Mouse (Mus musculus) thymus, adult 18-20 months (tissue): ENCODE results near the gene Men1.

ENCODE experiments used
- DNase-seq, 2 experiments: peaks; one replicate each; pipeline ENCODE4 v3.0.0; 2022; ENCODE audit warnings: mixed read lengths in 2 of 2

Gene Men1

DNA sequence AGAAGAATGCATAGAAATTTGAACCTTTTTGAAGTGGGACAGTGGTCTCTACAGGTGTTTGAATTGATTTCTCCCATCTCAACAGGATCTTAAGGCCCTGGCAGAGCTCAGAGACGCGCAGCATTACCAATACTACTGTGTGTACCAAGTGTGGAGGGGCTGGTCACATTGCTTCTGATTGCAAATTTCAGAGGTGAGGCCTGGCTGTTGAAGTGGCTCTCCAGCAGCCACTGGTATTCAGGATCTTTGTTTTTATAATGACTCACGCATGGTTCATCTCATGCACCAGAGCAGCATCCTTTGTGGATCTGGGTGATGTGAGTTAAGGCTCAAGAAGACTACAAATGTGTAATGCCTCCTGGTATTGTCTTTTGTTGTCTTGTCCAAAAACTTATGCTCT lies 37.7 kb downstream of the Men1 start:
- no peak for DNase-seq

DNA sequence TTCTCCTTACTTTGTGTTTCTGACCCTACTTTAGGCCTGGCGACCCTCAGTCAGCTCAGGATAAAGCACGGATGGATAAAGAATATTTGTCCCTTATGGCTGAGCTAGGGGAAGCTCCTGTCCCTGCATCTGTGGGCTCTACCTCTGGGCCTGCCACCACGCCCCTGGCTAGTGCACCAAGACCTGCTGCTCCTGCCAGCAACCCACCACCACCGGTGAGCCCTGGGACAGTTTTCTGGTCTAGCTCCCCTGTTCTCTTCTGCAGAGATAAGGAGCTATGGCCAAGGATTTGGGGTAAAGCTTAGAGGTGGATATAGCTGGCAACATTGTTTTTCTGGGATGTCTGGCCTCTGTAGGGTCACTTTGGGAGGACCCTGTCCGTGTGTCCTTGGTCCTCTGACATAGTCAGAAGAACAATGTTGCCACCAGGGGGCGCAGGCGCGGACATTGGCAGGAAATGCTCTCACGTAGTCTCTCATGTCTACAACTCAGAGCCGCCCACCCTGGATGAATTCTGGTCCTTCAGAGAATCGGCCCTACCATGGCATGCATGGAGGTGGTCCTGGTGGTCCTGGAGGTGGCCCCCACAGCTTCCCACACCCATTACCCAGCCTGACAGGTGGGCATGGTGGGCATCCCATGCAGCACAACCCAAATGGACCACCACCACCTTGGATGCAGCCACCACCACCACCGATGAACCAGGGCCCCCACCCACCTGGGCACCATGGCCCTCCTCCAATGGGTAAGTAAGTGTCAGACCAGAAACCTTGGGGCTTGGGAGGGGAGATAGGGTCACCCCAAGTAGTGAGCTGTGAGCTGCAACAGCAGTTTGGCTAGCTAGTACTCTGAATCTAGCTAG lies 39.0 kb downstream of the Men1 start:
- DNase-seq = peak; percentile 50 to 70

DNA sequence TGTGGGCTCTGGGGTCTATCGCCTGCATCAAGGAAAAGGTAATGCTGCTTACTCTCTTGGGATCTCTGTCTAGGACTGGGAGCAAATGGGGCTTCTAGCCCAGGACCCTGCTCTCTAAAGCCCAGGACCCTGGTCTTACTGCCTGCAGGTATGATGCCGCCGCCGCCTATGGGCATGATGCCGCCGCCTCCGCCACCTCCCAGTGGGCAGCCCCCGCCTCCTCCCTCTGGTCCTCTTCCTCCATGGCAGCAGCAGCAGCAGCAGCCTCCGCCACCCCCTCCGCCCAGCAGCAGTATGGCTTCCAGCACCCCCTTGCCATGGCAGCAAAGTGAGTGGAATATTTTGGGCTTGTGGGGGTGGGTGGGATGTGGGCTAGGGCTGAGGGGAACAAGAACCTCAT lies 39.8 kb downstream of the Men1 start:
- no peak for DNase-seq

DNA sequence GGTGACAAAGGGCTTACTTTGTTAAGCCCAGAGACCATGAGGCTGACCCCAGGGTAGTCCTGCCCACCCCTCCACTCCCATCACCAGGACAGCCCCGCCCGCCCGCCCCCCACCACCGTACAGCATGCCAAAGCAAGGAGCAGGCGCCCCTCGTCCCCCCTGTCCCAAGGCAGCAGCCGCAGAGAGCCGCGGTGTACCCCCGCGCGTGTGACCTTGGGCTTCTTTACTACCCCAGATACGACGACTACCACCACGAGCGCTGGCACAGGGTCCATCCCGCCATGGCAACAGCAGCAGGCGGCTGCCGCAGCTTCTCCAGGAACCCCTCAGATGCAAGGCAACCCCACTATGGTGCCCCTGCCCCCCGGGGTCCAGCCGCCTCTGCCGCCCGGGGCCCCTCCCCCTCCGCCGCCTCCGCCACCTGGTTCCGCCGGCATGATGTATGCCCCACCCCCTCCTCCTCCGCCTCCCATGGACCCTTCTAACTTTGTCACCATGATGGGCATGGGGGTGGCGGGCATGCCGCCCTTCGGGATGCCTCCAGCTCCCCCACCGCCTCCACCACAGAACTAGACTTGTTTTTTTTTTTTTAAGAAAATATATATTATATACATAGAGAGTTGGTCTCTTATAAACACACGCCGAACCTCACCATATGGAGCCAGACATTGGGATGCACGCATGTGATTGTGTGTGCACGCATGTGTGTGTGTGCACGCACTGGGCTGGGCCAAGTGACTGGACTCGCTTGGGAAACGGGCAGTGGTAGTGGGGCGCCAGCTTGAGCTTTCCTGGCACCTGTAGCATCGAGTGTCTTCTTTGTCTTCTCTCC lies 40.9 kb downstream of the Men1 start:
- DNase-seq = no peak

DNA sequence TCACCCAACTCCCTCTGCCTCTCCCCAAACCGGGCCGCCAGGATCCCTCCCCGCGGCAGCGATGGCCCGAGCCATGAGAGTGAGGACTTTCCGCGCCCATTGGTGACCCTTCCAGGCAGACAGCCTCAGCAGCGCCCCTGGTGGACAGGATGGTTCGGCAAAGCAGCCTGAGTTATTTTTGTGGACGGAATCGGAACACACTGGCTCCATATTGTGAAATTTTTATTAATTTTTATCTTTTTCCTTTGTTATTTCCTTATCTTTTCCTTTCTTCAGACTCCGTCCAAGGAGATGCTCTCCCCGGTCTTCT lies 41.4 kb downstream of the Men1 start:
- peak in 1 of 2 experiments; percentile 32 for DNase-seq

DNA sequence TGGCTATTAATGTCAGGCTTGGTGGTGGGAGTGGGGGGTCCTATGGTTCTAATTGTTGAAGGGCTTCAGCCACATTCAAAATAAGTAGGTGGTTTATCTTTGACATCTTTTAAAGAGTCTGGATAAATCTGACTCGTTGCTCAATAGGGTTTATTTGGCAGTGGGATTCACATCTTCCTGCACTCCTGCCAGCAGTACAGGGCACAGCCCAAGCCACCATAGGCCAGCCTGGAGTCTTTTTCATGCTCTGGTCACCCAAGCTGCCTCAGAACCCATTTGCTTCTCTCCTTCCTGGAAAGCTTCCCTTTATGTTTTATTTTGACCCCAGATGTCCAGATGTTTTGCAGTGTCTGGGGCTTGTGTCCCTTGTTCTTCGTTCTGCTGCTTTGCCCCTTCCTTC lies 41.9 kb downstream of the Men1 start:
- DNase-seq = no peak

DNA sequence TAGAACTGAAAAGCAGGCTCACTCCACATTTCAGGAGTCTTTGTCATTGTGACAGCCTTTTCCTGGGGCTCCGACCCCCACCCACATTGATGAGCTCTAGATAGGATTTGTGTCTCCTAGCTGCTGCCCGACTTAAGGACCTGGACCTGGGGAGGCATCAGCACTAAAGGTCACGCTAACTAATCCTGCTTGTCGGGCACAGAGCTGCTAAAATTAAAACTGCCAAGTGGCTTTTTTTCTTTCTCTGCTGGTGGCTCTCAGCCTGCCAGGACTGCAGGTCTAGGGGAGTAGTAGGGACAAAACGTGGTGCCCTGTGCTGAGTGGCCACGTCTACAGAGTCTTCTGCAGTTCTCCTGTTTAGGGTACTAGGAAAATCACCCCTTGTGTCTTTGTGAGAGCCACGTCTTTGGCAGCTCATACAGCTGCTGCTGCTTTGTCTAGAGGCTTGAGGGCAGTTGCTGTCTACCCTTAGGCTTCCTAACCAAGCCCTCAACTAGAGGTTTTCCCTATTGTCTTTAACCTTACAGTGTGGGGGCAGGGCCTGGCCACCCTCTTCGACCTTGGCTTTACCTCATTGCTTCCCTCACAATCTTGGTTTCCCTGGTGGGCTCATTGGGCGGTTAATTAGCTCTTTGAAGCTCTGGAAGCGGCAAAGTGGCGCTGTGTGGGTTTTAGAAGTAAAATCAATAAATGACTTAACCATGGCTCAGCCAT lies 42.7 kb downstream of the Men1 start:
- DNase-seq = no peak

DNA sequence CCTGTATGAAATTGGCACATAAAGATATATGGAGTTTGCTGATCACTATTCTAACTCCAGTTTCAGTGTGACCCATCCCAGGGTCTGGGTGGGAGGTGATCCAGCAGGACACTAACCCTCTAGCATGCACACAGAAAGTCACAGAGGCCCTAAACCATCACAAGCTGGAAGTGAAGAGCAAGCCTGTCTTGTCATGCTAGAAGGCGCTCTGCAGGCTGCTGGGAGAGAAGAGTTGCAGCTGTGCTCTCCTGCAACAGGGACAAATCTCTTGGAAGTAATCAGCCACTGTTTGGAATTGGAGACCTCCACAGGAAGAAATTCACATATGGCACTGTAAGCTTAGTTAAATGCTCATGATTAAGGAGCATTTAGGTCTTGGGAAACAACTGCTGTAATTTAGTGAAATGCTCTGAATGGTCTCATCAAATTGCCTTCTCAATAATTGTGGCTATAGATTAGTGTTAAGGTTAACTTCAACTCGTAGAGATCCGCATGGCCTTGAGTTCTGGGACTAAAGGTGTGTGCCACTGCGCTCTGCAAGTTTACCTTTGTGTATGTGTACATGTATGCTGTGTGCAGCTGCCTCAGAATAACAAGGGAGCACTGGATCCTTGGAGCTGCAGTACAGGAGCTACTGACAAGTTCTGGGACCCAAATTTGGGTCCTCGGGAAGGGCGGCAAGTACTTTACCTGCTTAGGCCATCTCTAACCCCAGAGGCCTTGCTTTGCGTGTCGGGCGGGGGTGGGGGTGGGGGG lies 45.8 kb downstream of the Men1 start:
- DNase-seq = no peak

DNA sequence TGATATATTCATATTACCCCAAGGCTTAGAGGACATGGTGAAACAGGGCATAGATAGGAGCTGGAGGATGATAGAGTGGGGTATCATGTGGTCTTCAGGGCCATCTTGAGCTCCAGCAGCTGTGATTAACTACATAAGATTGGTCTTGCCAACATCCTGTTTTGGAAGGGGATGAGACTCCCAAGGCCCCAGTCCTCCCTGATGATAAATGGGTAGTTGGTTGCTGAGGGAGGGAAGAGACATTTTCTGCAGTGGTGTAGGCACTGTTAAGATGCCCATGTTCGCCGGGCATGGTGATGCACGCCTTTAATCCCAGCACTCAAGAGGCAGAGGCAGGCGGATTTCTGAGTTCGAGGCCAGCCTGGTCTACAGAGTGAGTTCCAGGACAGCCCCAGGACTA lies 46.5 kb downstream of the Men1 start:
- no peak for DNase-seq

DNA sequence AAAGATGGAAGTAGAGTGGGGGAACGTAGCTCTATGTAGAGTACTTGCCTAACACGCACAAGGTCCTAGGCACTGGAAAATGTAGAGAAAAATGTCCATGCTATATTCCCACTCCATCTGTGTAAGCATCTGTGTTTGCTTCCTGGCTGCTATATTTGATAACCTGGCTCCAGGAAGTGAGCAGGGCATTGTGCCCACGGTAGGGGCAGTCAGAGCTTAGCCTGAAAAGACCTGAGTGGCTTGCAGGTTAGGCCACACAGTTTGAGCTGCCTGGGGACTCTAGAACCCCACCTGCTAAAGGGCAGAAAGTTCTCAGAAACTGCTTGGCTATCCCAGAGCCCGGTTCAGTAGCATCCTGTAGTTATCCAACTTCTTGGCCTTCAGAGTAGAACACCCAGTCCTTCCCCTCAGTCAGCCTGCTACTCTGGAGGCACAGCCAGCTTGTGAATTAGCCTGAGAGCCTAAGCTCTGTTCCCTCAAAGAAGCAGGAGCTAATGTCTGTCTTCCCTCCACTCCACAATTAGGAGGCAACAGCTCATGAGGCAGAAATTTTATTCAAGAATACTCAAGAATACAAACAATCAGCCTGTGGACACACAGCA lies 47.6 kb downstream of the Men1 start:
- no peak for DNase-seq

DNA sequence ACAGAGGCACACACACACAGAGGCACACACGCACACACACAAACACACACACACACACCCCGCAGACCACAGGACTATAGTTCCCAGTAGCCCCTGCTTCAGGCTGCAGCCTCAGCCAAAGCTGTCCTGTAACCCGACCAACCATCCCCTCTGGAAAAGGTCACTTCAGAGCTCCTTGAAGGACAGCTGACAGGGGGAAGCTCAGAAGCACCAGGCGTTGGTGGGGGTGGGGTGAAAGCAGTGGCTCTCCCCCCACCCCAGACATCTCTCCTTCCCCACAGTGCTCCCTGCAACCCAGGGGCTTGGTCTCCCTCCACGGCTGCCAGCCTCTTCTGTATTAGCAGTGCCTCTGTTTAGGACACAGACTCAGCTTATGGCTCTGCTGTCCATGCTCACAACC lies 48.7 kb downstream of the Men1 start:
- no peak for DNase-seq

DNA sequence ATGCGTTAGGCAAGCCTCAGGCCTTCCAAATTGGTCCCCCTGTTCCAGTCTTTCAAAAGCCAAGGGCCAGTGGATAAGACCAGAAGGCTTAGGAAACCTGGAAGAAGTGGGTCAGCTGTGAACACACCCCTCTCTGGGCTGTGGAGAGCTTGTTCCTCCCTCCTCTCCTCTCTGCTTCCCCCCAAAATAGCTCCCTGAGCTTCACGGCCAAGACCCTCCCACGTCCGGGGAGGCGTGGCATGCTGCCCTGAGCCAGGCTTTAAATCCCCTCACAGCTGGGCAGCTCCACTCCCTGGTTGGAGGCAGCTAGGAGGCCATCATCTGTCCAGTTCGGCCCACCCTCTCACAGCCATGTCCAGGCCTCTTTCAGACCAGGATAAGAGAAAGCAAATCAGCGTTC lies 49.3 kb downstream of the Men1 start, which contains the start of gene Pygm:
Pygm (plus strand) TSS at position 272 of the 400 bp plus-strand sequence.
- no peak for DNase-seq

DNA sequence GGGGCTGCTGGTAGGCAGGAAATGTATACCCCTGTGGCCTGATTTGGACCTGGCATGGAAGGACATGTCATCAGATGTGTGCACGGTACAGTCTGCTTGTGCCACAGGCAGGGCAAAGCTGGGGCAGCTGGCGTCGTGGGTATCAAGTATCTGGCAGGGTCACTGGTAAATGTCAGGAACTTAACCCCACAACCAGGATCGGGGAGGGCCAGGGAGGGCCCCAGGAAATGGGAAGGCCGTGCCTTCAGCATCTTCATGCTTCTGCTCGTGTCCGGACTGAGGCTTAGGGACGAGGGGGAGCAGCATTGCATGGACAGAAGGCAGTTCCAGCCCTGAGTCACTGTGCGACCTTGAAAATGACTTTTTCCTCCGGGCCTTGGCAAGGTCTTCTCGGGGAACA lies 50.2 kb downstream of the Men1 start:
- DNase-seq = no peak

DNA sequence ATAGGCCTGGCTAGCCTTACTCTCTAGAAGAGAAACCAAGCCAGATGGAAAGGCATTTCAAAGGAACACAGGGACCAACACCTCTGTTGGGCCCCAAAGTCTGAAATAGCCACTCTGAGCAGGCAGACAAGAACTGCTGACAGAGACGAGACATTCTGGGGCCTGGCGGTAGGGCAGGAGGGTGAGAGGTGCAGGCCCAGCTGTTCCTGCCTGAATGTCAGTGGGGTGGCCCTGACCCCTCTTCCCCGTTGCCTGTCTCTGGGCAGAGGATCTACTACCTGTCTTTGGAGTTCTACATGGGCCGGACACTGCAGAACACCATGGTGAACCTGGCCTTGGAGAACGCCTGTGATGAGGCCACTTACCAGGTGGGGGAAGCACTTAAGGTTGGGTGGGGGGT lies 50.6 kb downstream of the Men1 start:
- no peak for DNase-seq

DNA sequence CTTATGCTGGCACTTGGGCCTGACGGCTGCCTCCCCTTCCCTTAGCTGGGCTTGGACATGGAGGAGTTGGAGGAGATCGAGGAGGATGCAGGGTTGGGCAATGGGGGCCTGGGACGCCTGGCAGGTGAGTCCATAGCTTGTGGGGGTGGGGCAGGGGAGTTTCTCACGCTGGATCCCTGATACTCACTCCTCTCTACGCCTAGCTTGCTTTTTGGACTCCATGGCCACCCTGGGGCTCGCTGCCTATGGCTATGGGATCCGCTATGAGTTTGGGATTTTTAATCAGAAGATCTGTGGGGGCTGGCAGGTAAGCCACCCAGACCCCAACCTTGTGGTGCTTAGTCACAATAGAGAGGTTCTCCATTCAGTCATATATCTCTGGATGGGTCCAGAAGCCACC lies 51.0 kb downstream of the Men1 start:
- no peak for DNase-seq

DNA sequence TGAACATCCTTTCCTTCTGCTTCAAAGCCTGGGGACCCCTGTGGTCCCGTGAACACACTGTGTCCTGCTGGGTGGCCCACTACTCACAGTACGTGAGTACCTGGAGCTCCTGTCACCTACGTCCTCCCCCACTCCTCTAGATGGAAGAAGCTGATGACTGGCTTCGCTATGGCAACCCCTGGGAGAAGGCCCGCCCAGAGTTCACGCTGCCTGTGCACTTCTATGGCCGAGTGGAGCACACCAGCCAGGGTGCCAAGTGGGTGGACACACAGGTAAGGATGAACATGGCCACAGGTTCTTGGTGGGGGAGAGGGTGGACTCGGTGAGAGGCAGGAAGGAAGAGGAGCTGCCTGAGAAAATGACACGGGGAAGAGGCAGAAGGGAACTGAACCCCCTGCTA lies 51.5 kb downstream of the Men1 start:
- no peak for DNase-seq

DNA sequence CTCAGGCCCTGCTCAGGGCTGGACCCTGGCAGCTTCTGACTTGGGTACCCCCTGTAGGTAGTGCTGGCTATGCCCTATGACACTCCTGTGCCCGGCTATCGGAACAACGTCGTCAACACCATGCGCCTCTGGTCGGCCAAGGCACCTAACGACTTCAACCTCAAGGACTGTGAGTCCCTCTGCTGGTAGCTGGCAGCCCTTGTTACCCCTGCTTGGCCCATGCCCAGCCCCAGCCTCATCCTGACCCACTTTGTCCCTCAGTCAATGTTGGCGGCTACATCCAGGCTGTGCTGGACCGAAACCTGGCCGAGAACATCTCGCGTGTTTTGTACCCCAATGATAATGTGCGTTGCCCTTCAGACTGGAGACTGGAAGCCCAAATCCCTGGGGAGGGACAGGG lies 53.2 kb downstream of the Men1 start:
- DNase-seq = no peak

DNA sequence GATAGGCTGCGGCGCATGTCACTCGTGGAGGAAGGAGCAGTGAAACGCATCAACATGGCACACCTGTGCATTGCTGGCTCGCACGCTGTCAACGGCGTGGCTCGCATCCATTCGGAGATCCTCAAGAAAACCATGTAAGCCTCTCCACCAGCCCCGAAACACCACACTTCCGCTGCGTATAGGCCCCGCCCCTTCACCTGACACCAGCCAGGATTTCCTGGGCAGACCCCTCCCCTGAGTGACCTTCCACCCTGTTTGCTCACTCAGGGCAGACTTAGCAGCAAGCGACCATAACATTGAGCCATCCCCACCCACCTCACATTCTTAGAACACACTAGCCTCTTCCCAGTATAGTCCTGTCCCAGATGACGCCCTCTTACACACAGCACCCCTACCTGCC lies 55.0 kb downstream of the Men1 start:
- peak in 1 of 2 experiments; percentile 65 for DNase-seq

DNA sequence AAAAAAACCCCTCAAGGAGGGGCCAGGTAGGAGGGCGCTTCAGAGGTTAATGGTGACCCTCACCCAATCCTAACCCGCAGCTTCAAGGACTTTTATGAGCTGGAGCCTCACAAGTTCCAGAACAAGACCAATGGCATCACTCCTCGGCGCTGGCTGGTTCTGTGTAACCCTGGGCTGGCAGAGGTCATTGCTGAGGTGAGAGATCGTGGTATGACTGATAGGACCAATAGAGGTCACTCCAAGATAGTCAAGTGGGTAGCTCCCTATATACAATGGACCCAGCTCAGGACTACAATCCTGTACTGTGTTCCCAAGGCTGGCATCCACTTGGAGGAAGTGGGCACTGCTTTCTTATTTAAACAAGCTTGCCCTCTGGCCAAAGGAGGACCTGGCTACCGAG lies 55.5 kb downstream of the Men1 start:
- DNase-seq = no peak
